Mouse (Mus musculus): ENCODE data around the gene Pex11b. TPM values are rescaled to one million over a fixed set of nuclear protein-coding genes. Genes with fewer than 3 reads are reported as not detected.

The Pex11b gene
- polyA plus RNA-seq, 1 experiment, result 57.6 TPM

- TF ChIP-seq CTCF (conservative IDR thresholded peaks at IDR 0.05; ENCODE audit: insufficient read depth, insufficient read length, low read depth, low read length) (no peak), POLR2A (IDR thresholded peaks at IDR 0.05; ENCODE audit: low read depth, low read length) (no peak)
- Histone ChIP-seq H3K27me3 (replicated peaks; ENCODE audit: control insufficient read depth, insufficient read depth, low read length) (0 out of 2 replicates have a peak, but pooled peaks cover 1% of the 10 kb centered on the region), H3K4me1 (ENCODE audit: control insufficient read depth, insufficient read depth, low read length) (0 out of 2 replicates have a peak, but pooled peaks cover 2% of the 10 kb centered on the region), H3K36me3 (ENCODE audit: control insufficient read depth, insufficient read depth, low read length) (no peaks in the 10 kb centered on the region), H3K27ac (ENCODE audit: insufficient read depth, low read depth, low read length) (no peak within 1 kb of the TSS), H3K4me3 (ENCODE audit: insufficient read depth, low read depth, low read length) (peak within 1 kb of the TSS; percentile 31)
- WGBS, result 4% methylated on average over 21 of the region's 23 CpGs
- DNase-seq, result peak; percentile 50
Observed at GRCm38 (mm10) chr3:96596228-96596707, 38.9 kb upstream of the Pex11b start, which contains the start of gene Ankrd34a. Gene Ankrd34a, plus strand, starts transcription at chr3:96596636.

- TF ChIP-seq CTCF (conservative IDR thresholded peaks at IDR 0.05; ENCODE audit: insufficient read depth, insufficient read length, low read depth, low read length) (no peak), POLR2A (IDR thresholded peaks at IDR 0.05; ENCODE audit: low read depth, low read length) (no peak)
- WGBS, result 5% methylated on average over 11 of the region's 12 CpGs
- DNase-seq, result no peak
- 0 out of 2 replicates have a peak, but pooled peaks cover 1% of the 10 kb centered on the region for H3K27me3 ChIP-seq (replicated peaks; ENCODE audit: control insufficient read depth, insufficient read depth, low read length)
- peak overlapping the region; percentile 31; the same call in 1 of the 2 replicates for H3K4me3 ChIP-seq (ENCODE audit: insufficient read depth, low read depth, low read length)
- no peaks in the 10 kb centered on the region for H3K36me3 ChIP-seq (ENCODE audit: control insufficient read depth, insufficient read depth, low read length)
- H3K4me1 ChIP-seq (ENCODE audit: control insufficient read depth, insufficient read depth, low read length), result 0 out of 2 replicates have a peak, but pooled peaks cover 2% of the 10 kb centered on the region
- no peak overlapping the region for H3K27ac ChIP-seq (ENCODE audit: insufficient read depth, low read depth, low read length)
Observed at GRCm38 (mm10) chr3:96596855-96597254, 38.3 kb upstream of the Pex11b start.

- Histone ChIP-seq H3K27ac (ENCODE audit: insufficient read depth, low read depth, low read length) (no peak overlapping the region), H3K27me3 (replicated peaks; ENCODE audit: control insufficient read depth, insufficient read depth, low read length) (0 out of 2 replicates have a peak, but pooled peaks cover 1% of the 10 kb centered on the region), H3K4me1 (ENCODE audit: control insufficient read depth, insufficient read depth, low read length) (0 out of 2 replicates have a peak, but pooled peaks cover 2% of the 10 kb centered on the region), H3K36me3 (ENCODE audit: control insufficient read depth, insufficient read depth, low read length) (no peaks in the 10 kb centered on the region), H3K4me3 (ENCODE audit: insufficient read depth, low read depth, low read length) (peak overlapping the region; percentile 31)
- WGBS, result 1% methylated on average over 40 of the region's 40 CpGs
- peak; percentile 10 for DNase-seq
- TF ChIP-seq CTCF (conservative IDR thresholded peaks at IDR 0.05; ENCODE audit: insufficient read depth, insufficient read length, low read depth, low read length), result no peak
- TF ChIP-seq POLR2A (IDR thresholded peaks at IDR 0.05; ENCODE audit: low read depth, low read length), result no peak
Observed at GRCm38 (mm10) chr3:96597435-96597891, 37.7 kb upstream of the Pex11b start.

- no peak for TF ChIP-seq CTCF (conservative IDR thresholded peaks at IDR 0.05; ENCODE audit: insufficient read depth, insufficient read length, low read depth, low read length)
- TF ChIP-seq POLR2A (IDR thresholded peaks at IDR 0.05; ENCODE audit: low read depth, low read length), result no peak
- peak; percentile 78 for DNase-seq
- H3K4me1 ChIP-seq (ENCODE audit: control insufficient read depth, insufficient read depth, low read length), result no peaks in the 10 kb centered on the region
- H3K36me3 ChIP-seq (ENCODE audit: control insufficient read depth, insufficient read depth, low read length), result no peaks in the 10 kb centered on the region
- H3K4me3 ChIP-seq (ENCODE audit: insufficient read depth, low read depth, low read length), result peak overlapping the region; percentile 31
- H3K27me3 ChIP-seq (replicated peaks; ENCODE audit: control insufficient read depth, insufficient read depth, low read length), result 0 out of 2 replicates have a peak, but pooled peaks cover 1% of the 10 kb centered on the region
- 7% methylated on average over 54 of the region's 54 CpGs for WGBS
- H3K27ac ChIP-seq (ENCODE audit: insufficient read depth, low read depth, low read length), result no peak overlapping the region
Observed at GRCm38 (mm10) chr3:96598156-96599068, 36.8 kb upstream of the Pex11b start.

GRCm38 (mm10) chr3:96599069-96599393 is 36.1 kb upstream of the Pex11b start:
- TF ChIP-seq POLR2A (IDR thresholded peaks at IDR 0.05; ENCODE audit: low read depth, low read length) (no peak), CTCF (conservative IDR thresholded peaks at IDR 0.05; ENCODE audit: insufficient read depth, insufficient read length, low read depth, low read length) (no peak)
- no peak overlapping the region for H3K27ac ChIP-seq (ENCODE audit: insufficient read depth, low read depth, low read length)
- 82% methylated on average over 8 of the region's 8 CpGs for WGBS
- H3K36me3 ChIP-seq (ENCODE audit: control insufficient read depth, insufficient read depth, low read length), result no peaks in the 10 kb centered on the region
- DNase-seq, result no peak
- H3K4me1 ChIP-seq (ENCODE audit: control insufficient read depth, insufficient read depth, low read length), result no peaks in the 10 kb centered on the region
- 0 out of 2 replicates have a peak, but pooled peaks cover 1% of the 10 kb centered on the region for H3K27me3 ChIP-seq (replicated peaks; ENCODE audit: control insufficient read depth, insufficient read depth, low read length)
- H3K4me3 ChIP-seq (ENCODE audit: insufficient read depth, low read depth, low read length), result no peak overlapping the region

- 97% methylated on average over 3 of the region's 3 CpGs for WGBS
- no peaks in the 10 kb centered on the region for H3K36me3 ChIP-seq (ENCODE audit: control insufficient read depth, insufficient read depth, low read length)
- H3K27me3 ChIP-seq (replicated peaks; ENCODE audit: control insufficient read depth, insufficient read depth, low read length), result 0 out of 2 replicates have a peak, but pooled peaks cover 1% of the 10 kb centered on the region
- no peak for TF ChIP-seq CTCF (conservative IDR thresholded peaks at IDR 0.05; ENCODE audit: insufficient read depth, insufficient read length, low read depth, low read length)
- TF ChIP-seq POLR2A (IDR thresholded peaks at IDR 0.05; ENCODE audit: low read depth, low read length), result no peak
- no peak overlapping the region for H3K4me3 ChIP-seq (ENCODE audit: insufficient read depth, low read depth, low read length)
- H3K4me1 ChIP-seq (ENCODE audit: control insufficient read depth, insufficient read depth, low read length), result no peaks in the 10 kb centered on the region
- DNase-seq, result no peak
- no peak overlapping the region for H3K27ac ChIP-seq (ENCODE audit: insufficient read depth, low read depth, low read length)
Observed at GRCm38 (mm10) chr3:96599411-96599810, 35.8 kb upstream of the Pex11b start.

Measured in kidney, adult 2 months (tissue).